Mouse (Mus musculus) embryonic fibroblast, embryonic 13.5 days (primary cell): ENCODE results near the gene Auts2.

Source experiments
- CTCF ChIP-seq: IDR thresholded peaks from 2 replicates; pipeline ENCODE4 v1.5.1; 2011; ENCODE audit warnings: mild to moderate bottlenecking, control low read depth, low read length, moderate library complexity, borderline replicate concordance; ENCODE audit not compliant: insufficient read depth
- POLR2A ChIP-seq: IDR thresholded peaks from 2 replicates; pipeline ENCODE4 v1.6.1; 2011; ENCODE audit warnings: low read depth, mild to moderate bottlenecking, control low read depth, low read length, moderate library complexity

DNA sequence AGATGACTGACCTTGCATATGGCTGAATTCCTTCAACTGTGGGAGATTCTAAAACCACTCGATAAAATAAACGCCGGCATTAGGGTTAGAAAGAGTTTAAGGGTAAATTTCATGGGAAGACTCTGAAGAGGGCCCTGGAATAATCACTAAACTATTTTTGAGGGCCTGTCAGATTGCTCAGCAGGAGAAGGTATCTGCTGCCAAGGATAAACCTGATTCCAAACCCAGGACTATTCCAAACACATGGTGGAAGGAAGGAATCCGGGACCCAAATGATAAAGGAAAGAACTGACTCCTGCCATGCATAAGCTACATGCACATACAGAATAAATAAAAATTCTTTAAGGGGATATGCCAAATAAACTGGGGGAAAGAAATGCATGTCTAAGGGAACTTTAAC, 399.0 kb downstream of the Auts2 start:
- TF ChIP-seq CTCF, result no peak
- TF ChIP-seq POLR2A, result no peak
